Mouse (Mus musculus): Measurements from ENCODE around the gene Klk1b3. TPM values are rescaled to one million over a fixed set of nuclear protein-coding genes. Genes with fewer than 3 reads are reported as not detected.
"Not testable (repeated sequence)": the region's sequence is repeated elsewhere in the genome, so short reads cannot be mapped to it uniquely, and the experiment has no call there.

Klk1b3 gene
- polyA plus RNA-seq, 1 experiment from 2014 or later = not detected

- H3K4me1 ChIP-seq (replicated peaks) = no peaks in the 10 kb centered on the region
- 45% methylated on average over 2 of the region's 2 CpGs for WGBS
These were observed 41.9 kb downstream of the Klk1b3 start for GRCm38 (mm10) chr7:44239913-44240312.

GRCm38 (mm10) chr7:44240712-44241111 is 42.7 kb downstream of the Klk1b3 start:
- ATAC-seq (ENCODE audit: insufficient number of reproducible peaks, insufficient read depth, low FRiP score, low TSS enrichment, low read depth) = no peak
- no peak overlapping the region for H3K4me3 ChIP-seq (replicated peaks)
- H3K9ac ChIP-seq (replicated peaks) = no peak overlapping the region
- WGBS = 42% methylated on average over 1 of the region's 1 CpGs
- H3K27ac ChIP-seq = no peak overlapping the region
- peaks cover 4% of the 10 kb centered on the region; the same call in 1 of the 2 replicates for H3K27me3 ChIP-seq
- H3K4me2 ChIP-seq = no peak overlapping the region
- H3K9me3 ChIP-seq = no peaks in the 10 kb centered on the region
- peaks cover 6% of the 10 kb centered on the region for H3K4me1 ChIP-seq (replicated peaks)
- H3K36me3 ChIP-seq = no peaks in the 10 kb centered on the region

More at GRCm38 (mm10) chr7:44239913-44240312, 41.9 kb downstream of the Klk1b3 start:
- Histone ChIP-seq H3K4me2 (no peak overlapping the region), H3K27ac (no peak overlapping the region), H3K9me3 (no peaks in the 10 kb centered on the region), H3K27me3 (peaks cover 4% of the 10 kb centered on the region; the same call in 1 of the 2 replicates), H3K9ac (replicated peaks) (no peak overlapping the region), H3K4me3 (replicated peaks) (no peak overlapping the region), H3K36me3 (no peaks in the 10 kb centered on the region)
- ATAC-seq (ENCODE audit: insufficient number of reproducible peaks, insufficient read depth, low FRiP score, low TSS enrichment, low read depth) = no peak

DNA sequence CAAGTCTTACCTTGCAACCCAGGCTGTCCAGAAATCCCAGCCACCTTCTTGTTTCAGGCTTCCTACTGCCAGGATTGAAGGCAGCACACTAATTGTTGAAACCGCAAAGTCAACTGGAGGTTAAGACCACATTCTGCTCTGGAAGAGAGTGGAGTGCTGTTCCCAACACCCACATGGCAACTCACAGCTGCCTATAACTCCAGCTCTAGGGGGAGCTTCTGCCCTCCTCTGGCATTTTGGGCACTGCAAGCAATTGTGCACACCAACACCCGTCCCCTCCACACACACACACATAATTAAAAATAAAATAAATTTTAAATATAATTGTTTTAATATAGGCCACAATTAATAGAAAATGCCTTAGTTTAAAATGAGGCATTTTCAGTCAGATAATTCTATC is 43.2 kb downstream of the Klk1b3 start:
- H3K4me1 ChIP-seq (replicated peaks) = peaks cover 6% of the 10 kb centered on the region
- no peak overlapping the region for H3K27ac ChIP-seq
- H3K9ac ChIP-seq (replicated peaks) = no peak overlapping the region
- no peaks in the 10 kb centered on the region for H3K36me3 ChIP-seq
- ATAC-seq (ENCODE audit: insufficient number of reproducible peaks, insufficient read depth, low FRiP score, low TSS enrichment, low read depth) = no peak
- H3K9me3 ChIP-seq = no peaks in the 10 kb centered on the region
- 68% methylated on average over 2 of the region's 2 CpGs for WGBS
- H3K27me3 ChIP-seq = peaks cover 4% of the 10 kb centered on the region; the same call in 1 of the 2 replicates
- H3K4me2 ChIP-seq = no peak overlapping the region
- no peak overlapping the region for H3K4me3 ChIP-seq (replicated peaks)

- Histone ChIP-seq H3K27me3 (peaks cover 4% of the 10 kb centered on the region; the same call in 1 of the 2 replicates), H3K36me3 (peaks cover 14% of the 10 kb centered on the region), H3K9ac (replicated peaks) (no peak overlapping the region), H3K4me3 (replicated peaks) (no peak overlapping the region), H3K4me2 (no peak overlapping the region), H3K27ac (no peak overlapping the region), H3K4me1 (replicated peaks) (peaks cover 16% of the 10 kb centered on the region), H3K9me3 (no peaks in the 10 kb centered on the region)
- ATAC-seq (ENCODE audit: insufficient number of reproducible peaks, insufficient read depth, low FRiP score, low TSS enrichment, low read depth) = no peak
- WGBS = 65% methylated on average over 1 of the region's 1 CpGs
These were observed 46.1 kb downstream of the Klk1b3 start for GRCm38 (mm10) chr7:44244080-44244479.

- Histone ChIP-seq H3K4me3 (replicated peaks) (peak within 1 kb of the TSS; percentile 85), H3K27me3 (no peaks in the 10 kb centered on the region), H3K4me2 (peak within 1 kb of the TSS; percentile 83), H3K36me3 (peaks cover 36% of the 10 kb centered on the region), H3K9ac (replicated peaks) (peak within 1 kb of the TSS; percentile 95), H3K9me3 (no peaks in the 10 kb centered on the region), H3K27ac (peak within 1 kb of the TSS; percentile 95), H3K4me1 (replicated peaks) (peaks cover 16% of the 10 kb centered on the region)
- ATAC-seq (ENCODE audit: insufficient number of reproducible peaks, insufficient read depth, low FRiP score, low TSS enrichment, low read depth) = peak; percentile 86
- WGBS = under 1% methylated on average over 62 of the region's 62 CpGs
These were observed 48.3 kb downstream of the Klk1b3 start, which contains the start of the genes 1700028J19Rik and 2410002F23Rik for GRCm38 (mm10) chr7:44246055-44246983. 1700028J19Rik (minus strand) TSS chr7:44246695. 2410002F23Rik (plus strand) TSS chr7:44246722.

GRCm38 (mm10) chr7:44246984-44247470 is 49.0 kb downstream of the Klk1b3 start:
- Histone ChIP-seq H3K4me2 (peak overlapping the region; percentile 83), H3K27me3 (no peaks in the 10 kb centered on the region), H3K4me3 (replicated peaks) (peak overlapping the region; percentile 85), H3K27ac (peak overlapping the region; percentile 95), H3K36me3 (peaks cover 41% of the 10 kb centered on the region), H3K9ac (replicated peaks) (peak overlapping the region; percentile 95), H3K4me1 (replicated peaks) (peaks cover 16% of the 10 kb centered on the region), H3K9me3 (no peaks in the 10 kb centered on the region)
- peak; percentile 11; the same call in 1 of the 2 replicates for ATAC-seq (ENCODE audit: insufficient number of reproducible peaks, insufficient read depth, low FRiP score, low TSS enrichment, low read depth)
- WGBS = under 1% methylated on average over 22 of the region's 23 CpGs

- H3K4me3 ChIP-seq (replicated peaks) = peak overlapping the region; percentile 85
- peaks cover 50% of the 10 kb centered on the region for H3K36me3 ChIP-seq
- H3K9ac ChIP-seq (replicated peaks) = 0 out of 2 replicates have a peak overlapping the region, but pooled peaks have one; percentile 95
- no peaks in the 10 kb centered on the region for H3K27me3 ChIP-seq
- no peak overlapping the region for H3K27ac ChIP-seq
- WGBS = 94% methylated on average over 2 of the region's 2 CpGs
- peak overlapping the region; percentile 83 for H3K4me2 ChIP-seq
- H3K4me1 ChIP-seq (replicated peaks) = peaks cover 16% of the 10 kb centered on the region
- no peaks in the 10 kb centered on the region for H3K9me3 ChIP-seq
- ATAC-seq (ENCODE audit: insufficient number of reproducible peaks, insufficient read depth, low FRiP score, low TSS enrichment, low read depth) = no peak
These were observed 50.0 kb downstream of the Klk1b3 start for GRCm38 (mm10) chr7:44247971-44248370.

- Histone ChIP-seq H3K9ac (replicated peaks) (no peak overlapping the region), H3K4me3 (replicated peaks) (no peak overlapping the region), H3K27ac (no peak overlapping the region), H3K36me3 (peaks cover 63% of the 10 kb centered on the region), H3K4me2 (no peak overlapping the region), H3K27me3 (no peaks in the 10 kb centered on the region), H3K4me1 (replicated peaks) (peaks cover 16% of the 10 kb centered on the region), H3K9me3 (no peaks in the 10 kb centered on the region)
- WGBS = 85% methylated on average over 4 of the region's 4 CpGs
- no peak for ATAC-seq (ENCODE audit: insufficient number of reproducible peaks, insufficient read depth, low FRiP score, low TSS enrichment, low read depth)
These were observed 51.3 kb downstream of the Klk1b3 start for GRCm38 (mm10) chr7:44249248-44249647.

DNA sequence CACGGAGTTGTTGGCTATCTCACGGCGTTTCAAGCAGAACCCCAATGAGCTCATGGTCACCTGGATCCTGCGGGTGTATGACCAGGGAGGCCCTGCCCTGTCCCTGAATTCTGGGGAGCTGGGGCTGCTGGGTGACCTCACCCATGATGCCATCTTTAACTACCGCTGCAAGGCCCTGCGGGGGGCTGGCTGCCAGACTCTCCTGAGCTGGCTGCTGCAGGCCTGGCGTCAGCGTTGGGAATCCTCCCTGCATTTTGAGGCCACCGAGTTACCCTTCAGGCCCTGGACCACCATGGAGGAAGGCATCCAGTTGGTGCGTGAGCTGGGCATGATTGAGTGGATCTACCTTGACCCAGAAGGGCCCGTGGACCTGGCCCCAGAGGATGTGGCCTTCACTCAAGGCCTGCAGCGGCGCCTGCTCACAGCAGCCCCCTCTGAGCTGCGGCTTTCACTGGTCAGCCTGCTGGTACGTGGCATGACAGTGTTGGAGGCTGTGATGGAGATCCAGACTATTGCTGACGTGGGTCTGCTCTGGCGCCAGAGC is 52.8 kb downstream of the Klk1b3 start:
- 91% methylated on average over 17 of the region's 17 CpGs for WGBS
- ATAC-seq (ENCODE audit: insufficient number of reproducible peaks, insufficient read depth, low FRiP score, low TSS enrichment, low read depth); H3K9ac ChIP-seq (replicated peaks); H3K4me2 ChIP-seq; H3K27me3 ChIP-seq; H3K9me3 ChIP-seq; H3K4me3 ChIP-seq (replicated peaks); H3K4me1 ChIP-seq (replicated peaks); H3K27ac ChIP-seq: not testable (repeated sequence)
- H3K36me3 ChIP-seq = peaks cover 63% of the 10 kb centered on the region
